Mouse (Mus musculus): ENCODE data around the gene Tecpr2. TPM values are rescaled to one million over a fixed set of nuclear protein-coding genes. Genes with fewer than 3 reads are reported as not detected.
A peak's percentile ranks its signal among the peaks of the same experiment; 100 is the strongest.
"Not testable (repeated sequence)": the region's sequence is repeated elsewhere in the genome, so short reads cannot be mapped to it uniquely, and the experiment has no call there.

The Tecpr2 gene
- 1 to 10 TPM; 2.4 to 2.9 TPM for total RNA-seq (2021)
- long read RNA-seq, experiment 1, full-length matches to known transcripts = 1 of 34 reads
- long read RNA-seq, experiment 1, partial matches to known transcripts = 1 of 34 reads
- long read RNA-seq, experiment 1, other reads (novel, unspliced or antisense) = 32 of 34 reads
- long read RNA-seq, experiment 2, partial matches to known transcripts = 1 of 13 reads
- long read RNA-seq, experiment 2, other reads (novel, unspliced or antisense) = 12 of 13 reads

DNA sequence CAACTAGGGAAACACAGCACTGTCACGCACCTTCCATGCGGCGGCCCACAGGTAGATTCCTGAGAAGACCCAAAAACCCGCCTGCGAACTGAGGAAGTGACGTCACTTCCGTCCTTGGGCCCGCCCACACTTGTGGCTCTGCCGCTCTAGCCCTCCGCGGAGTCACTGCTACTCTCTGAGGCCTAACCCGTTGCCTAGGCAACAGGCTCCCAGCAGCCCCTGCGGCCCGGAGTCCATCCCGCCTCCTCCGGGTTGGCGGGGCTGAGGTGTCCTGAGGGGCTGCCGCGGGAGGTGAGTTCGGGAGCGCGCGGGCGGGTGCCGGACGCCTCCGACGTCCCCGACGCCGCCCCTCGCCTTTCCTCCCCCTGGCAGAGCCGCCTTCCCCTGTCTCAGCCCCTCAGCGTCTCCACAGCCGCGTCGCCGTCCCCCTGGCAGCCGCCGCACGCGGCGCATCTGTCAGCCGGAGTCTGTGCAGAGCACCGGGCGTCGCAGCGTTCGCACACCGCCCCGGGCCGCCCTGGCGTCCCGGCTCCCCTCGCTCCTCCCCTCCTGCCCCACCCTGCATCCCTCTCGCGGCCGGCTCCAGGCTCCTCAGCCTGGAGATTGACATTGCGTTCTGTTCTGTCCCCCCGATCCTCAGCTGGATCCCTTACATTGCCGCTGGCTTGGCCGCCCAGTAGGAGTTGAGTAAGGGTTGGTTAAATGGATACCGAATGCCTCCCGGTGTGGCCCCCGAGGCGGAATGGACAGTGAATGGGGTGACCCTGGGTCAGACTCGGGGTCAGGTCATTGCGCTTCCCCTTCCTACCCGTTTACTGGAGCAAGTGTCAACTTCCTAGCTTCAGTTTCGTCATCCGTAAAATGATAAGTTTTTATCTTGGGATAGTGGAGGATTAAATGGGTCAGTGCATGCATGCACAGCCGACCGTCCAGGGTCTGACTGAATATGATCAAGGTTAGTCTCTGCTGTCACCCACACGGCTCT, at the start of gene Tecpr2, which contains the start of gene Cinp:
Gene Tecpr2, plus strand, starts transcription at position 229 of the 985 bp plus-strand sequence.
Gene Cinp, minus strand, starts transcription at position 110 of the 985 bp plus-strand sequence.
- DNase-seq (ENCODE audit: low spot score) = peak; percentile 97

GRCm38 (mm10) chr12:110840348-110841198, 48.5 kb upstream of the Tecpr2 start, which contains the start of gene Mok:
TSS of gene Mok (minus strand) at chr12:110840939.
- DNase-seq (ENCODE audit: low spot score) = peak; percentile 97

DNA sequence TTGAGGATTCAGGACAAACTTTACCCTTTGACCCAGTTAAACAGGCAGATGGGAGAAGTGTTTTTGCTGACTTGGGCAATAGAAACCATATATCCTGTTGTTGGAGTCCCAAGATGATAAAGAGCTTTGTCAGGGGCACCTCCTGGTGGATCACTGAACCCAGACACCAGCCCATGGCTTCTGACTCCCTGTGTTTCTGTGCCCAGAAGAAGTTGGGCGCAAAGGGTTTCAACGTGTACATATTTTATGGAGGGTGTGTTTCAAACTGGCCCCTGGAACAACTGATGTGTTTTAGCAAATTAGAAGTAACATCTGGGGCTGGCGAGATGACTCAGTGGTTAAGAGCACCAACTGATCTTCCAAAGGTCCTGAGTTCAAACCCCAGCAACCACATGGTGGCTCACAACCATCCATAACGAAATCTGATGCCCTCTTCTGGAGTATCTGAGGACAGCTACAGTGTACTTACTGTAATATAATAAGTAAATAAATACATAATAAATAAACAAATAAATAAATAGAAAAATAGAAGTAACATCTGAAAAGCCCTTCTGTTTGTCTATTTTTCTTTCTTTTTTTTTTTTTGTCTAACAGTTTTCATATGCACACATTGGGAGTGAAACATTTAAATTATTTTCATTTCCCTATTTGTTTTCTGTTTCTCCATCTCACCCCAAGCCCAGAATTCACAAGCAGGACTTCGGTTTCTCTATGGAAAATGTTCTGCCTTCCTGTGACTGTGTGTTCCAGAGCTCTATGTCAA, 47.2 kb upstream of the Tecpr2 start:
- no peak for DNase-seq (ENCODE audit: low spot score)

GRCm38 (mm10) chr12:110843194-110844048, 45.6 kb upstream of the Tecpr2 start:
- DNase-seq (ENCODE audit: low spot score) = peak; percentile 87

DNA sequence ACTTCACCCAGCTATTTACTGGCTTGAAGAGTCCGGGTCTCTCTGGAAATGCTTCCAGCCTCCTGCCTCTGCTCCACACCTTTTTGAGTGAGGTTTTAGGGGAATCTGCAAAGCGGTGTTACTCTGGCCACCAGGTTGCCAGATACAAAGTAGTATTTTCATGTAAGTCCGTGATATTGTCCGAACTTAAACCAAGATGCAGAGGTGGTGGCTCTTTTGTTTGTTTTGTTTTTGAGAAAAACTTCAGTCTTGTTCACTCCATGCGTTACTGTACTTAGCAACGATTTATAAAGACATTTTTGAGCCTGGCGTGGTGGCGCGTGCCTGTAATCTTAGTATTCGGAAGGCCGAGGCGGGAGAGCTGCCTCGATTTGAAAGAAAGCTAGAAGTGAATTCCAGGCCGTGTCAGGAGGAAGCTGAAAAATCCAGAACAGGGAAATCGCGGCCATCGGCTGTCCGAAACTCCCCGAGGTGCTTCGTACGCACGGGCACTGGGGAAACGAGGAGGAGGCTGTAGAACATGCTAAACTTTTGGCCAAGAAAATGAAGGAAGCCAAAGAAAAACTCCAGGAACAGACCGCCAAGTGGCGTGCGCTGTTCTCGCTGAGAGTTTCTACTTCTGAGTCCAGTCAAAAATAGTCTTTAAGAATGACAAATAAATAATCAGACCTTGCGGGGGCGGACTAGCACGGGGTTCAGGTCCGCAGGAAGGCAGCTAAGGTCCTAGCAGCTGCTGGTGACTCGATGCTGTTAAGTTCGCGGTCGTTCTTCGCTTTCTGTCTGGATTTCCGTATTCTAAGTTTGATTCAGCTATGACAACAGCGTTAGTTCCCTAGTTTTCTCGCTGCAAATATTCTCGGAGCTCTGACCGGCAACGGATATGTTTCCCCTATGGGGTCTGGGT, 44.6 kb upstream of the Tecpr2 start:
- no peak for DNase-seq (ENCODE audit: low spot score)

GRCm38 (mm10) chr12:110845131-110845880, 43.8 kb upstream of the Tecpr2 start:
- DNase-seq (ENCODE audit: low spot score) = peak; percentile 96

- DNase-seq (ENCODE audit: low spot score) = no peak
Observed at GRCm38 (mm10) chr12:110846191-110846765, 42.8 kb upstream of the Tecpr2 start.

DNA sequence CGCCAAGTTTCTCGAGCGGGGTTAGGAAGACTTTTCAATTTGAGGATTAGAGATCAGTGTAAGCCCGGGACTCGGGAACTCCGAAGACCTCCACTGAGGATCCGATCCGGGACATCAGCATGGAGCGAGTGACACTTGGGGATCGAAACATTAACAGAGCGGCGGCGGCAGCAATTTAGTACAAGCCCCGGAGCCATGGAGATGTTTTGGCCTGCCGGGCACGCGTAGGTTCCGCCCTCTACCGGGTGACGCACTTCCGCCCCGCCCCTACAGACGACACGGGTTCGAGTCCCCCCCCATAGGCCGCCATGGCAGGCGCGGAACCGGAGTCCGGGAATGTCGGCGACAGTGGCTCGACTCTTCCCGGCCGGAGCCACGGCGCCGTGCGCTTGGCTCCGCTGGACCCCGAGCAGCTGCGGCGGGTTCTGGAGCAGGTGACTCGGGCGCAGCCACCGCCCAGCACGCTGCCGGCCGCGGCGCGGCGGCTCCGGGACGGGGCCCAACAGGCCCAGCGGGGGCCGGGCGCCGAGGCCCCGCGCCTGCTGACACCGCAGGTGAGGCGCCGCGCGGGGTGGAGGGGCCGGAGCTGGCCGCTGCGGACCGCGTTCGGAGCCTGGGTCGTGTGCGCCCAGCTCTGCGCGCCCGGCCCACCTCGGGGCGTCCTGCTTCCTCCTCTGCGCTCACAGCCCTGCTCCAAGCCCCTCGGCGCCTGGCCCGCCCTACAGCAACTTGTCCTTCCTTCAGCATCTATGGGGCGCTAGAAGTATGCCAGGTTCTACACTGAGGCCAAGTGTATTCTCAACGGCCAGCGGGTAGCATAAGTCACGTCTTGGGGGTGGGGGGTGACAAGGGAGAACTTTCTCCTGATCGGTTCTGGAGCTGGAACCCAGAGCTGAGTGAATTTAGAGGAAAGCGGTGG, 38.8 kb upstream of the Tecpr2 start, which contains the start of gene Zfp839:
Gene Zfp839, plus strand, starts transcription at position 244 of the 919 bp plus-strand sequence.
- DNase-seq (ENCODE audit: low spot score) = peak; percentile 87

- no peak for DNase-seq (ENCODE audit: low spot score)
Observed at GRCm38 (mm10) chr12:110850929-110851256, 38.2 kb upstream of the Tecpr2 start.

- no peak for DNase-seq (ENCODE audit: low spot score)
Observed at GRCm38 (mm10) chr12:110851414-110851813, 37.6 kb upstream of the Tecpr2 start.

DNA sequence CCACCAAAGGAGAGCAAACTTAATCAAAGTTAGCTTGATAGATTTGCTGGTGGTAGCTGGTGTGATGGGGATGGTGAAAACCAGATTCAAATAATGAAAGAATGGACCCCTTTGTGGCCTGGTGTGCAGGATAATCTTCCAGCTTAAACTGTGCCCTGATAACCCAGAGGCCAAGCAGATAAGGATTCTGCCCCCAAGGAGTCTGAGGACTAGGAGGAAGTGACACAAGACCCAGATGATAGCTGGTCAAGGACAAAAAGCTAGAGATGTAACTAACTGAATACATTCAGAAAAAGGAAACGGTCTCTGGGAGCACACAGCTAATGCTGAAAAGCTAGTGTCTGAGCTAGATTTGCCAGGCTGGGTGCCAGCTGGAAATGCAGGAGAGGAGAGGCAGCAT, 37.1 kb upstream of the Tecpr2 start:
- DNase-seq (ENCODE audit: low spot score) = no peak

DNA sequence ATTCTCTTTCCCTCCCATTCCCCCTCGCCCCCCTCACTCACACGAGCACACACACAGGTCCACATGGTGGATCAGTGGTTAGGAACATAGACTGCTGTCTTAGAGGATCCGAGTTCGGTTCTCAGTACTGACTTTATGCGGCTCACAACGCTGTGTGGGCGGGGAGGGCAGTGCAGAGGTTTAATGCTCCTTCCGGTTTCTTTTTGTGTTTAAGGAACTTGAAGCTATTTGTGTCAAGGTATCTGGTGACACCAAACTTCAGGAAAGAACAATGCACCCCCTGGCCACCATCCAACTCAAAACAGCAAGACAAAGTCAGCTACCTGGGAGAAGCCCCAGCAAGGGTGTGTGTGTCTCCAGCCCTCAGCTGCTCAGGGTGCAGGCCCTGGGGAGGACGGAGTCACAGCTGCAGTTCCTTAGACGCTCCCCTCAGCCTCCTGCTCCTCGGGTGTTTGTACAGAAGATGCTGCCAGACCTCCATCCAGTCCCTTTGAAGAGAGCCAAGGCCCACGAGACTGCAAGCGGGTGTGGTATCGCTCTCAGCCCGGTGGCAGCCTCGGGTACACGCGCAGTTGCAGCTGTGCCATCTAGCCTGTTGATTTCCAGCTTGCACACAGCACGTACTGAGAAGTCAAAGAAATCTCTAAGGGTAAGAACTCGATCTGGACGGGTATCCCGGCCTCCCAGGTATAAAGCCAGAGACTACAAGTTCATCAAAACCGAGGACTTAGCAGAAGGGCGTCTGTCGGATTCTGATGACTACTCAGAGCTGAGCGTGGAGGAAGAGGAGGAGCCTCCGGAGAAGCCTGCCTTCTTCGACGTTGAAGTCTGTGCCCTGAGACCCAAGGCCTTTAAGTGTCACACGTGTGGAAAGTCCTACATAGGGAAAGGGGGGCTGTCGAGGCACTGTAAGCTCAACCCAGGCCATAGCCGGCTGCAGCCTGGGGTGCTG, 34.0 kb upstream of the Tecpr2 start:
- DNase-seq (ENCODE audit: low spot score) = no peak

DNA sequence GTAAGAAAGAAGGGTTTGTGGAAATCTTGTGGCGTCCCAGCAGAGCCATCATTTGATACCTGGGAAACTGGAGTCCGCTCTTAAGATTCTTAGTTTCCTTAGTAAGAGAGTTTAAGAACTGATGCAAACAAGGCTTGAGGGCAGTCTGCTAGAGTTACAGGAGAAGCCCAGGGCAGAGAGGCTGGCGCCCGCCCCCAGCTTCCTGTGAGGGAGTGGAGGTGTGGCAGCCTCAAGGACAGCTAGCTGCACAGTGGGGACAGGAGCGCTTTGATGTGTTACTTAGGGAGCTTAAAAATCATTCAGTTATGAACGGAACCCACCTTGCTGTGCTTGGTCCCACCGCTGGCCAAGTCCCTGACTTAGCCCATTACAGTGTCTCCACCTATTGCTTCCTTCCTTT, 31.9 kb upstream of the Tecpr2 start:
- no peak for DNase-seq (ENCODE audit: low spot score)

DNA sequence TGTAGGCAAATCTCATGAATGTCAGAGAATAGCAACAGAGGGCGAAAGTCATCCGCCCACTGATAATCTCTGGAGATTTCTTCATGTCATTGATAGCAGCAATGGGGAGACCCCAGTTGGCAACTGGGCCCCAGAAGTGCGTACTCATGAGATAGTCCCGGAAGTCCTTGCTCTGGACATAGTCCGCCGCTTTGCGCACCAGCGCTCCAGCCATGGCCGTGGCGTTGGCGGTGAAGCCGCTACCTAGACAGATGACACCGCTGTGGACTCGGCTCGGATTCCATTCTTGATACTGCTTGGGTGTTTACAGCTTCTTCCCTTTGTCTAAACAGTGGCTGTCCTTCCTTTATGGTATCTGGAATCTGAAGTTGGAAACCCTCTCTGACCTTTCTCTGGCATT, 30.4 kb upstream of the Tecpr2 start:
- not testable (repeated sequence) for DNase-seq (ENCODE audit: low spot score)

GRCm38 (mm10) chr12:110860293-110860692, 28.8 kb upstream of the Tecpr2 start:
- no peak for DNase-seq (ENCODE audit: low spot score)

Measured in gastrocnemius, adult 18-20 months (tissue).